In the genomic region with DNA sequence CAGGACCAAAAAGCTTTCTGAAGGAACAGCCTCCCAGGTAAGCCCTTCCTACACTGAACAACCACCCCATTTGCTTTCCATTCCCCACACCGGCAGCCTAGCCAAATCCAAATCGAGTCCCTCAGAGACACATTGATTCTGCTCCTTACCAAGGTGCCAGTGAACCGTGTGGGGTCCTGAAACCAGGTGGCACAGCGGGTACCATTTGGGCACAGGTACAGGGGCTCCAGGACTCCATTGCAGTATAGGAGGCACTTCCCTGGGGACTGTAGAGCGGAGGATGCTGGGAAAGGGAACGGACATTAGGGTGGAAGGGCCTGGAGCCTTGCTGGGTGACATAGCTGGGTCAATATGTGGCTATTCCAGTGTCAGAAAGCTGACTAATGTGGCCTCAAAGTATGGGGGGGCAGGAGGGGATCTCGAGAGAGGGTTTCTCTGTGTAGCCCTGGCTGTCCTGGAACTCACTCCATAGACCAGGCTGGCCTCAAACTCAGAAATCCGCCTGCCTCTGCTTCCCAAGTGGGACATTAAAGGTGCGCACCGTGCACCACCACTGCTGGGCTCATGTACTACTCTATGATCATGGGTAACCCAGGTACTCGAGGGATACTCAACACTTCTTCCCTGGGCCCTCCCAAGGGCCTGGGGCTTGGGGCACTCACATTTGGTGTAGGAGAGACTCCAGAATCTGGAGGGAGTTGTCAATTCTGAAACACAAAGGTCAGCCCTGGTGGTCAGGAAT, we compare ENCODE assay signal across 7 mouse cellular contexts. TPM values are rescaled to one million over a fixed set of nuclear protein-coding genes. Genes with fewer than 3 reads are reported as not detected.
DNase-seq lines count a peak whose midpoint lies in the region; ATAC-seq and TF ChIP-seq lines count a peak whose summit lies in the region.

No protein-coding gene starts in this region.

- WGBS in kidney, embryonic 15.5 days = 85% methylated on average over 11 of the region's 11 CpGs
- 84% methylated on average over 11 of the region's 11 CpGs for WGBS in embryonic facial prominence, embryonic 12.5 days
- WGBS in hindbrain, embryonic 16.5 days = 87% methylated on average over 11 of the region's 11 CpGs

- peaks cover 56% of the 10 kb centered on the region for H3K4me1 ChIP-seq in kidney, embryonic 15.5 days
- peaks cover 32% of the 10 kb centered on the region for H3K4me1 ChIP-seq in embryonic facial prominence, embryonic 12.5 days
- H3K4me1 ChIP-seq in hindbrain, embryonic 16.5 days (ENCODE audit: control insufficient read depth, insufficient read depth, low read depth, low read length) = peaks cover 22% of the 10 kb centered on the region

- H3K9me3 ChIP-seq in kidney, embryonic 15.5 days (replicated peaks) = no peaks in the 10 kb centered on the region
- H3K9me3 ChIP-seq in embryonic facial prominence, embryonic 12.5 days = no peaks in the 10 kb centered on the region
- no peaks in the 10 kb centered on the region for H3K9me3 ChIP-seq in hindbrain, embryonic 16.5 days (ENCODE audit: control insufficient read depth, low read length)

- H3K27me3 ChIP-seq in kidney, embryonic 15.5 days = peaks cover 5% of the 10 kb centered on the region
- H3K27me3 ChIP-seq in embryonic facial prominence, embryonic 12.5 days = peaks cover 19% of the 10 kb centered on the region
- H3K27me3 ChIP-seq in hindbrain, embryonic 16.5 days (replicated peaks; ENCODE audit: control insufficient read depth, insufficient read depth, low read length) = no peaks in the 10 kb centered on the region
- H3K27me3 ChIP-seq in myocyte (ENCODE audit: control insufficient read depth, insufficient read depth, insufficient read length) = no peaks in the 10 kb centered on the region

- H3K36me3 ChIP-seq in kidney, embryonic 15.5 days = peaks cover 32% of the 10 kb centered on the region
- peaks cover 30% of the 10 kb centered on the region for H3K36me3 ChIP-seq in embryonic facial prominence, embryonic 12.5 days
- H3K36me3 ChIP-seq in hindbrain, embryonic 16.5 days (ENCODE audit: control insufficient read depth, insufficient read depth, low read length) = peaks cover 29% of the 10 kb centered on the region
- H3K36me3 ChIP-seq in myocyte (ENCODE audit: control insufficient read depth, insufficient read depth) = peaks cover 18% of the 10 kb centered on the region

- peak overlapping the region; percentile 80 for H3K4me3 ChIP-seq in kidney, embryonic 15.5 days (replicated peaks)
- peak overlapping the region; percentile 80 for H3K4me3 ChIP-seq in embryonic facial prominence, embryonic 12.5 days
- no peak overlapping the region; the same call in 1 of the 2 replicates for H3K4me3 ChIP-seq in hindbrain, embryonic 16.5 days (ENCODE audit: low read length)
- peak overlapping the region; percentile 83 for H3K4me3 ChIP-seq in myocyte

- peak overlapping the region; percentile 80 for H3K4me2 ChIP-seq in kidney, embryonic 15.5 days
- peak overlapping the region; percentile 83 for H3K4me2 ChIP-seq in embryonic facial prominence, embryonic 12.5 days (replicated peaks)
- peak overlapping the region; percentile 77 for H3K4me2 ChIP-seq in hindbrain, embryonic 16.5 days (ENCODE audit: low read length)
- H3K4me2 ChIP-seq in myocyte (ENCODE audit: low read depth) = peak overlapping the region; percentile 90

- peaks cover 21% of the 10 kb centered on the region for H3K79me2 ChIP-seq in myocyte (ENCODE audit: control insufficient read depth, insufficient read depth)

- H3ac ChIP-seq in myocyte (ENCODE audit: control insufficient read depth, insufficient read length) = no peak overlapping the region

- no peak overlapping the region for H3K27ac ChIP-seq in kidney, embryonic 15.5 days
- H3K27ac ChIP-seq in embryonic facial prominence, embryonic 12.5 days = no peak overlapping the region
- no peak overlapping the region for H3K27ac ChIP-seq in hindbrain, embryonic 16.5 days (ENCODE audit: low read depth, low read length)

- peak overlapping the region; percentile 89 for H3K9ac ChIP-seq in kidney, embryonic 15.5 days
- peak overlapping the region; percentile 85 for H3K9ac ChIP-seq in embryonic facial prominence, embryonic 12.5 days
- H3K9ac ChIP-seq in hindbrain, embryonic 16.5 days (ENCODE audit: low read depth, low read length) = peak overlapping the region; percentile 96

- DNase-seq in kidney, adult 18-20 months = no peak
- DNase-seq in T-cell, adult 2 months (ENCODE audit: low spot score) = no peak
- DNase-seq in left cerebral cortex, adult 18-20 months (ENCODE audit: low spot score in 2 of 2) = no peak

- ATAC-seq in kidney, embryonic 15.5 days (replicated peaks; ENCODE audit: low FRiP score) = no peak
- ATAC-seq in embryonic facial prominence, embryonic 12.5 days (ENCODE audit: insufficient number of reproducible peaks, insufficient read depth, low FRiP score, low TSS enrichment) = no peak
- no peak for ATAC-seq in hindbrain, embryonic 16.5 days

- no peak for TF ChIP-seq POLR2A in myocyte (IDR thresholded peaks at IDR 0.05; ENCODE audit: insufficient read length, low read depth)

TF ChIP-seq in myocyte, 11 proteins besides CTCF, POLR2A, EP300 and RAD21:
- TF ChIP-seq SRF (IDR thresholded peaks at IDR 0.05; ENCODE audit: control insufficient read depth, insufficient read length, low read depth) (no peak), POLR2AphosphoS2 (IDR thresholded peaks at IDR 0.05; ENCODE audit: insufficient read length, low read depth) (no peak), REST (IDR thresholded peaks at IDR 0.05; ENCODE audit: insufficient read depth, insufficient read length) (no peak), USF1 (IDR thresholded peaks at IDR 0.05; ENCODE audit: low read depth) (no peak), CEBPB (IDR thresholded peaks at IDR 0.05; ENCODE audit: insufficient read depth, poor library complexity, severe bottlenecking) (no peak), E2F4 (IDR thresholded peaks at IDR 0.05; ENCODE audit: insufficient read depth) (no peak), TCF3 (IDR thresholded peaks at IDR 0.05; ENCODE audit: insufficient read length, low read depth) (no peak), TCF12 (IDR thresholded peaks at IDR 0.05; ENCODE audit: insufficient read depth, poor library complexity, severe bottlenecking) (no peak), MYOG (IDR thresholded peaks at IDR 0.05; ENCODE audit: control insufficient read depth in 1 of 3, insufficient read depth in 1 of 3, insufficient read length in 2 of 3, low read depth in 2 of 3) (no peak), MYOD1 (IDR thresholded peaks at IDR 0.05; ENCODE audit: control insufficient read depth in 1 of 3, insufficient read length in 2 of 3, low read depth in 2 of 3) (no peak), MAX (IDR thresholded peaks at IDR 0.05; ENCODE audit: low read depth) (no peak)

RNA-seq across cellular contexts. Expression of a gene that starts 2.0 kb away (rescaled TPM):
- polyA plus RNA-seq in kidney, embryonic 15.5 days (2015; fragmentation: Nextera tagmentation; extraction: Ambion mirVana) = 271 and 298 TPM in 2 replicates
- polyA plus RNA-seq in embryonic facial prominence, embryonic 12.5 days (2016; fragmentation: Nextera tagmentation; extraction: Ambion mirVana) = 188 and 189 TPM in 2 replicates
- polyA plus RNA-seq in hindbrain, embryonic 16.5 days (2015; fragmentation: Nextera tagmentation; extraction: Ambion mirVana) = 182 and 187 TPM in 2 replicates
- 274 TPM for polyA plus RNA-seq in myocyte (2012; fragmentation: generic; extraction: Trizol)
- 10 to 100 TPM; 60.6 to 73.2 TPM for total RNA-seq in left cerebral cortex, adult 18-20 months (2021)

RNA-seq across cellular contexts. Expression of a gene that starts 12.5 kb away (rescaled TPM):
- polyA plus RNA-seq in kidney, embryonic 15.5 days (2015; fragmentation: Nextera tagmentation; extraction: Ambion mirVana) = 2.5 and 4.9 TPM in 2 replicates
- 15.9 and 20.4 TPM in 2 replicates for polyA plus RNA-seq in embryonic facial prominence, embryonic 12.5 days (2016; fragmentation: Nextera tagmentation; extraction: Ambion mirVana)
- 127 and 136 TPM in 2 replicates for polyA plus RNA-seq in hindbrain, embryonic 16.5 days (2015; fragmentation: Nextera tagmentation; extraction: Ambion mirVana)
- polyA plus RNA-seq in myocyte (2012; fragmentation: generic; extraction: Trizol) = 10.3 TPM
- total RNA-seq in left cerebral cortex, adult 18-20 months (2021) = 100 to 1,000 TPM; 477 to 484 TPM

RNA-seq across cellular contexts. Expression of a gene that starts 24.4 kb away (rescaled TPM):
- 151 and 172 TPM in 2 replicates for polyA plus RNA-seq in kidney, embryonic 15.5 days (2015; fragmentation: Nextera tagmentation; extraction: Ambion mirVana)
- 116 and 126 TPM in 2 replicates for polyA plus RNA-seq in embryonic facial prominence, embryonic 12.5 days (2016; fragmentation: Nextera tagmentation; extraction: Ambion mirVana)
- 95.4 and 100 TPM in 2 replicates for polyA plus RNA-seq in hindbrain, embryonic 16.5 days (2015; fragmentation: Nextera tagmentation; extraction: Ambion mirVana)
- polyA plus RNA-seq in myocyte (2012; fragmentation: generic; extraction: Trizol) = 174 TPM
- 10 to 100 TPM; 55.8 to 58.9 TPM for total RNA-seq in left cerebral cortex, adult 18-20 months (2021)

RNA-seq across cellular contexts. Expression of a gene that starts 39.7 kb away (rescaled TPM):
- 12.8 and 20.2 TPM in 2 replicates for polyA plus RNA-seq in kidney, embryonic 15.5 days (2015; fragmentation: Nextera tagmentation; extraction: Ambion mirVana)
- polyA plus RNA-seq in embryonic facial prominence, embryonic 12.5 days (2016; fragmentation: Nextera tagmentation; extraction: Ambion mirVana) = 24.5 and 26.4 TPM in 2 replicates
- polyA plus RNA-seq in hindbrain, embryonic 16.5 days (2015; fragmentation: Nextera tagmentation; extraction: Ambion mirVana) = 1.4 and 3.2 TPM in 2 replicates
- polyA plus RNA-seq in myocyte (2012; fragmentation: generic; extraction: Trizol) = not detected
- under 1 TPM; 0.09 to 0.19 TPM for total RNA-seq in left cerebral cortex, adult 18-20 months (2021)

RNA-seq across cellular contexts. Expression of a gene that starts 41.8 kb away (rescaled TPM):
- 6.9 and 7.1 TPM in 2 replicates for polyA plus RNA-seq in kidney, embryonic 15.5 days (2015; fragmentation: Nextera tagmentation; extraction: Ambion mirVana)
- polyA plus RNA-seq in embryonic facial prominence, embryonic 12.5 days (2016; fragmentation: Nextera tagmentation; extraction: Ambion mirVana) = 13.5 and 15.3 TPM in 2 replicates
- 17.8 and 17.9 TPM in 2 replicates for polyA plus RNA-seq in hindbrain, embryonic 16.5 days (2015; fragmentation: Nextera tagmentation; extraction: Ambion mirVana)
- 162 TPM for polyA plus RNA-seq in myocyte (2012; fragmentation: generic; extraction: Trizol)
- total RNA-seq in left cerebral cortex, adult 18-20 months (2021) = 100 to 1,000 TPM; 113 to 133 TPM
